Mouse (Mus musculus) embryo, embryonic 9.5 days (tissue): ENCODE measurements around the gene Wfs1.
"Not testable (repeated sequence)": the region's sequence is repeated elsewhere in the genome, so short reads cannot be mapped to it uniquely, and the experiment has no call there.

Experiments
- DNase-seq: peaks from one replicate; pipeline ENCODE4 v3.0.0-alpha.2; 2017; ENCODE audit errors: extremely low spot score

The Wfs1 gene

GRCm38 (mm10) chr5:36988124-36988780 is 753 bp downstream of the Wfs1 start:
- no peak for DNase-seq

GRCm38 (mm10) chr5:36986617-36987016 is 2.4 kb downstream of the Wfs1 start:
- no peak for DNase-seq

GRCm38 (mm10) chr5:36982271-36982670 is 6.7 kb downstream of the Wfs1 start:
- no peak for DNase-seq

- no peak for DNase-seq
Observed at GRCm38 (mm10) chr5:36979631-36980030, 9.4 kb downstream of the Wfs1 start.

- DNase-seq: no peak
Observed at GRCm38 (mm10) chr5:36979001-36979400, 10.0 kb downstream of the Wfs1 start.

- no peak for DNase-seq
Observed at GRCm38 (mm10) chr5:36977809-36978208, 11.2 kb downstream of the Wfs1 start.

- DNase-seq: no peak
Observed at GRCm38 (mm10) chr5:36975336-36975735, 13.7 kb downstream of the Wfs1 start.

GRCm38 (mm10) chr5:36971587-36971986 is 17.4 kb downstream of the Wfs1 start:
- no peak for DNase-seq

- peak; percentile 19 for DNase-seq
Observed at GRCm38 (mm10) chr5:36960501-36960900, 28.5 kb downstream of the Wfs1 start.

GRCm38 (mm10) chr5:36958837-36959236 is 30.2 kb downstream of the Wfs1 start:
- peak; percentile 60 for DNase-seq

GRCm38 (mm10) chr5:36955366-36955765 is 33.6 kb downstream of the Wfs1 start:
- peak; percentile 53 for DNase-seq

- DNase-seq: no peak
Observed at GRCm38 (mm10) chr5:36952311-36952710, 36.7 kb downstream of the Wfs1 start.

- DNase-seq: no peak
Observed at GRCm38 (mm10) chr5:36950871-36951270, 38.1 kb downstream of the Wfs1 start.

GRCm38 (mm10) chr5:36948831-36949230 is 40.2 kb downstream of the Wfs1 start:
- DNase-seq: peak; percentile 66

GRCm38 (mm10) chr5:36946445-36946844 is 42.6 kb downstream of the Wfs1 start:
- peak; percentile 37 for DNase-seq

- no peak for DNase-seq
Observed at GRCm38 (mm10) chr5:36945713-36946112, 43.3 kb downstream of the Wfs1 start.

GRCm38 (mm10) chr5:36945102-36945701 is 43.8 kb downstream of the Wfs1 start:
- no peak for DNase-seq

GRCm38 (mm10) chr5:36944552-36944951 is 44.5 kb downstream of the Wfs1 start:
- no peak for DNase-seq

GRCm38 (mm10) chr5:36942446-36942845 is 46.6 kb downstream of the Wfs1 start:
- DNase-seq: no peak

- not testable (repeated sequence) for DNase-seq
Observed at GRCm38 (mm10) chr5:36938991-36939390, 50.0 kb downstream of the Wfs1 start.

GRCm38 (mm10) chr5:36938021-36938420 is 51.0 kb downstream of the Wfs1 start:
- no peak for DNase-seq

- no peak for DNase-seq
Observed at GRCm38 (mm10) chr5:36936548-36936947, 52.5 kb downstream of the Wfs1 start.
